In genomic region chr2:14543355-14543754, GRCm38 (mm10) we compare ENCODE assay signal across 8 mouse cellular contexts. TPM values are rescaled to one million over a fixed set of nuclear protein-coding genes. Genes with fewer than 3 reads are reported as not detected.
DNase-seq lines count a peak whose midpoint lies in the region; ATAC-seq and TF ChIP-seq lines count a peak whose summit lies in the region.

No protein-coding gene starts in this region.

- no peaks in the 10 kb centered on the region for H3K36me3 ChIP-seq in intestine, embryonic 14.5 days (ENCODE audit: control insufficient read depth, insufficient read depth, low read length)
- no peaks in the 10 kb centered on the region for H3K36me3 ChIP-seq in intestine, postnatal 0 days (ENCODE audit: control insufficient read depth, insufficient read depth)

- WGBS in cerebellum, adult 2 months: 8% methylated on average over 3 of the region's 3 CpGs
- WGBS in intestine, embryonic 14.5 days: 40% methylated on average over 3 of the region's 3 CpGs
- 47% methylated on average over 3 of the region's 3 CpGs for WGBS in intestine, postnatal 0 days

- no peaks in the 10 kb centered on the region for H3K27me3 ChIP-seq in cerebellum, adult 2 months (ENCODE audit: control insufficient read depth, insufficient read depth, low read length)
- no peaks in the 10 kb centered on the region for H3K27me3 ChIP-seq in intestine, embryonic 14.5 days (replicated peaks; ENCODE audit: control insufficient read depth, insufficient read depth, low read length)
- H3K27me3 ChIP-seq in intestine, postnatal 0 days (replicated peaks; ENCODE audit: control insufficient read depth, insufficient read depth, low read length): no peaks in the 10 kb centered on the region

- no peaks in the 10 kb centered on the region for H3K4me1 ChIP-seq in cerebellum, adult 2 months (ENCODE audit: control insufficient read depth, insufficient read depth, low read length)
- H3K4me1 ChIP-seq in intestine, embryonic 14.5 days (replicated peaks; ENCODE audit: control insufficient read depth, insufficient read depth, low read length): no peaks in the 10 kb centered on the region; the same call in 1 of the 2 replicates
- H3K4me1 ChIP-seq in intestine, postnatal 0 days (replicated peaks; ENCODE audit: control insufficient read depth, insufficient read depth, low read length): no peaks in the 10 kb centered on the region

- DNase-seq in cerebellum, postnatal 10 days: peak; percentile 27 to 44
- DNase-seq in cerebellum, adult 2 months: no peak
- DNase-seq in intestine, embryonic 14.5 days (ENCODE audit: low spot score): peak; percentile 53
- peak; percentile 62 to 64 for DNase-seq in urinary bladder, postnatal 4 days (ENCODE audit: low spot score in 2 of 2)
- DNase-seq in urinary bladder, adult 2 months (ENCODE audit: low spot score): no peak
- DNase-seq in embryo, embryonic 10.5 days (ENCODE audit: low spot score): no peak

- no peak overlapping the region for H3K4me2 ChIP-seq in intestine, embryonic 14.5 days (ENCODE audit: low read length)
- no peak overlapping the region for H3K4me2 ChIP-seq in intestine, postnatal 0 days (replicated peaks; ENCODE audit: low read depth)

- H3K9me3 ChIP-seq in intestine, embryonic 14.5 days (ENCODE audit: control insufficient read depth, low read length): no peaks in the 10 kb centered on the region
- H3K9me3 ChIP-seq in intestine, postnatal 0 days (ENCODE audit: control insufficient read depth): no peaks in the 10 kb centered on the region

- H3K9ac ChIP-seq in intestine, embryonic 14.5 days (ENCODE audit: low read length): no peak overlapping the region
- H3K9ac ChIP-seq in intestine, postnatal 0 days (ENCODE audit: low read depth, low read length): no peak overlapping the region

- H3K4me3 ChIP-seq in cerebellum, adult 2 months (replicated peaks; ENCODE audit: insufficient read depth, low read depth, low read length): no peak overlapping the region
- no peak overlapping the region for H3K4me3 ChIP-seq in intestine, embryonic 14.5 days (ENCODE audit: low read depth, low read length)
- no peak overlapping the region for H3K4me3 ChIP-seq in intestine, postnatal 0 days (ENCODE audit: low read depth, low read length)

- no peak for ATAC-seq in intestine, embryonic 14.5 days (replicated peaks; ENCODE audit: low FRiP score, low TSS enrichment, low read depth)
- ATAC-seq in intestine, postnatal 0 days: no peak
- ATAC-seq in activated CD4-positive, CD25-positive, alpha-beta regulatory T cell, adult 4 months: no peak

- no peak for TF ChIP-seq POLR2A in cerebellum, adult 2 months (IDR thresholded peaks at IDR 0.05; ENCODE audit: borderline replicate concordance, insufficient read depth, low read length)

- H3K27ac ChIP-seq in cerebellum, adult 2 months (ENCODE audit: insufficient read depth, low read length): no peak overlapping the region
- H3K27ac ChIP-seq in intestine, embryonic 14.5 days (ENCODE audit: low read depth): no peak overlapping the region
- no peak overlapping the region for H3K27ac ChIP-seq in intestine, postnatal 0 days (ENCODE audit: low read depth, low read length)

- no peak for TF ChIP-seq CTCF in cerebellum, adult 2 months (IDR thresholded peaks at IDR 0.05; ENCODE audit: borderline replicate concordance, insufficient read depth, low read depth, low read length)
- no peak for TF ChIP-seq CTCF in intestine, postnatal 0 days (IDR thresholded peaks at IDR 0.05; ENCODE audit: low read depth)

RNA-seq across cellular contexts. Expression of gene Cacnb2, which starts 59.5 kb away (rescaled TPM):
- polyA plus RNA-seq in cerebellum, adult 2 months (2012; rRNA removed): 44.7 and 45.1 TPM in 2 replicates
- polyA plus RNA-seq in intestine, embryonic 14.5 days (2014; fragmentation: Nextera tagmentation; extraction: Ambion mirVana): 2.9 and 3.0 TPM in 2 replicates
- 0.99 and 1.5 TPM in 2 replicates for polyA plus RNA-seq in intestine, postnatal 0 days (2015; fragmentation: Nextera tagmentation; extraction: Ambion mirVana)
- polyA plus RNA-seq in urinary bladder, adult 2 months (2012; rRNA removed): 16.0 and 20.1 TPM in 2 replicates
- under 1 TPM in 1 of 2 experiments, not detected in 1; 0.15 TPM for polyA plus RNA-seq in activated CD4-positive, CD25-positive, alpha-beta regulatory T cell, adult 4 months (2017; shearing (Covaris generic))

Comparison
In these comparisons a context has a peak if more than half of its experiments do, and no peak if none do; other contexts are left out.
1. DNase-seq: peak in cerebellum, postnatal 10 days (2 of 2), intestine, embryonic 14.5 days (single experiment) and urinary bladder, postnatal 4 days (2 of 2); none in cerebellum, adult 2 months (0 of 2), urinary bladder, adult 2 months (single experiment) and embryo, embryonic 10.5 days (single experiment).